Mouse (Mus musculus) right cerebral cortex, postnatal 36 days (tissue): ENCODE measurements at regions not wholly inside any gene's neighbourhood (a gene's known extent, or its start where the extent isn't known, plus 50 kb on each side); places are given as distances from the start of the nearest gene placed in this dataset.

Source experiments
- DNase-seq, 2 experiments: peaks; one replicate each; pipeline ENCODE4 v3.0.0; 2022; ENCODE audit warnings: low spot score in 2 of 2, mixed read lengths in 1 of 2

GRCm38 (mm10) chr3:126491251-126491913, 104.7 kb upstream of the Camk2d start:
- DNase-seq = no peak

DNA sequence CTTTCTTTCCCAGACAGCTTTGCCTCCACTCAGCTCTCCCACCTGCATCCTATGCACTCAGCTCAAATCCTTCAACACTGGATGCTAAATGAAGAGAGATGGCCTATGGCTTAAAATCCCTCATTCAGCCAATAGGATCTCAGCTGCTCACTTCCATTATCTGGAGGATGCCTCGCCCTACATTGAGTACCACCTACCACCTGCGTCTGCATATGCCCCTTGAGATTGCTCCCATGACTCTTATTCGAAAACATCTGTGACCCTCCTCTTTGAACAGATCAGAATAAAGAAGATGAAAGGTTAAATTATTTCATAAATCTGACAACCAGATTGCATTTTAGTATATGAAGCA, 104.2 kb upstream of the Camk2d start:
- DNase-seq = no peak

- DNase-seq = no peak
Measured at GRCm38 (mm10) chr3:126498823-126499222, 97.3 kb upstream of the Camk2d start.

- no peak for DNase-seq
Measured at GRCm38 (mm10) chr3:126500247-126500646, 95.9 kb upstream of the Camk2d start.

DNA sequence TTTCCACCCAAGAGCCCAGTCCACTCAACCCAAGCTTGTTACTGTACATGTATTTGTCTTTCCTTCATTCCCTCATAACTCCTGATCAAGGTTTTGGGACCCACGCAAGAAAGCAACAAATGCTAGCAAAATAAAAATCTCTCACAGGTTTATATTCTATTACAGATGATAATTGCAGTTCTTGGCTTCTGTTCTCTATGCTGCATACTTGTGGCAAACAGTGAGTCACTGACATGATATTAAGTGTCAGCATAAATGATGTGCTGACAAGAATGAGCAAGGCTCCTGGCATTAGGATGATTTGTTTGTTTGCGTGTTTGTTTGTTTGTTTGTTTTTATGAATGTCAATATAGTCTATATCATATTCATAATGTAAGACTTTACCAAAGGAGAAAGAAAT, 94.3 kb upstream of the Camk2d start:
- no peak for DNase-seq

- no peak for DNase-seq
Measured at GRCm38 (mm10) chr3:126505685-126506084, 90.4 kb upstream of the Camk2d start.

GRCm38 (mm10) chr3:126514842-126515241, 81.3 kb upstream of the Camk2d start:
- no peak for DNase-seq

DNA sequence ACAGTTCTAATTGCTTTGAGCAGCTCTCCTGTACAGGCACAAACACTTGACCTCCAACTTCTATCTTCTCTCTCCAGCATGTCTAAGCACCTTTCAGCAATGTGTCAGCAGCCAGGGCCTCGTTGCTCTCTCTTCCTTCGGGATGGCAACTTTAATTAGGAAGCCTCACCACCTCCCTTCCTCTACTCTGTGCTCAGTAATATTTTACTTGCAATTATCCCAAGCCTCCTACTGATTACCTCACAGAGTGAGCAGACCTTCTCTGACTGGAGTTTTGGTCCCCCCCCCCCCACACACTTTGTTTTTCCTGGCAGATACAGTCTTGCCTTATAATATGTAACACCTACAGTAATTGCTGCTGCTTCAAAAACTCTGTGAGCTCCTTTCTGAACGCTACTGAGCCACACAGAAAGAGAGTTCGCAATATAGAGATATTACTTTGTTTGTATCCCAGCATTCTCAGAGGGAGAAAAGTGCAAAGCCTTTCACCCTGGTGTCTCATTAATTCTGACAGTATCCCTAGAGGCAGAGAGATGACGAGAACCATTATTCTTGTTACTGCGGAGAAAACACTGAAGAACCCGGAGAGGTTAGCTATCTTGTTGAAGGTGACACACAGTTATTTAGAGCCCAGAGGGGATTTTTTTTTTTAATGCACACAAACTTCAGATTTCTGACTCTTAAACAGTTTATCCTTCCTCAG, 61.8 kb upstream of the Camk2d start:
- DNase-seq = no peak

DNA sequence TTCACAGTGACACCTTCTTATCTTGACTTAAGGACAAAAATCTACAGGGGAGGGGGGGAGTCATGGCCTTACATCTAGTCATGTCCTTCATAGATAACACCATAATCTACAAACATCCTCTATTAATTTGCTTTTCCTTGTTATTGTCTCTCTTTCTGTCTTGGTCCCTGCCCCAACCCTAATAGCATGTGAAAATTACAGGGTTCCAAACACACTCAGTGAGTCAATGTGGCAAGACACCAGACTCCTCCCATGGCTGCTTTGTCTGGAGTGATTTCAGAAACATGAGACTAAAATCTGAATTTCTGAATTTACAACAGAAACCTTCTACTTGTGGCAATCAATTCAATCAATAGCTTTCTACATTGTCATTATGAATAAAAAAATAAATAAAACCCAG, 60.8 kb upstream of the Camk2d start:
- no peak for DNase-seq

DNA sequence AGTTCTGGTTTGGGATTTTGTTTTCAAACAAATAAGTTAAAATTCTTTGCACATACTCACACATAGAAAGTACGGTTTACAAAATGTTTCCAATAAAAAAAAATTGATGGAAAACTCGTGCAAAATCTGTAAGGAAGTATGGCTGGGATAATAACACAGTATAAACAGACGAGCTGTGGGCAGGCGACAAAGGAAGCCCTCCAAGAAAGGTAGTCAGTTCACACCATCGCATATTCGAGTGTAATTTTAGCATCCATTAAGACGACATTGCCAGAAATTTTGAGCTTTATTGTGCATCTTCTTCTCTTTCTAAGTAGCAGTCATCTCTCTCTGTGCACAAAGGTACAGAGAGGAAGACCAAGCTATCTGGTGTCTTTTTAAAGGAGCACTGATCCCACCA, 57.6 kb upstream of the Camk2d start:
- DNase-seq = peak in 1 of 2 experiments; percentile 16

DNA sequence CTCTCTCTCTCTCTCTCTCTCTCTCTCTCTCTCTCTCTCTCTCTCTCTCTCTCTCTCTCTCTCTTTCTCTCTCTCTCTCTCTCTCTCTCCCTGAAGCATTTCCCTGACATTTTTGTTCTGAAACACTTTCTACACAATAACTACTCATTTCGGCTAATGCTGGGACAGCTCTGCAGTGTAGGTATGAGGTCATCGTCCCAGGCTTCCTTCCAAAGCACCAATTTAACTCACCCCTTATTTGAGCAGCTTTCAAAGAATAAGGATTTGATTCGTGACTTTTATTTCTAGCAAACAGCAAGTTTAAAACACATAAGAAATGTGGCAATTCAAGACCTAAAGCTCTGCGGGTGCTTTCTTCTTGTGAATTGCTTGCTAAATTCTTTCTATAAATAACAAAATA, 55.0 kb upstream of the Camk2d start:
- peak in 1 of 2 experiments; percentile 8 for DNase-seq
